Mouse (Mus musculus): Measurements from ENCODE around the gene Itpr2.

GRCm38 (mm10) chr6:146309335-146309734 is 192.7 kb downstream of the Itpr2 start:
- no peak for TF ChIP-seq POLR2A (IDR thresholded peaks at IDR 0.05; ENCODE audit: borderline replicate concordance, insufficient read depth, low read length)
- TF ChIP-seq CTCF (IDR thresholded peaks at IDR 0.05; ENCODE audit: borderline replicate concordance, insufficient read depth, low read depth, low read length) = no peak

Measured in cerebellum, adult 2 months (tissue).